Mouse (Mus musculus) urinary bladder, postnatal 10 days (tissue): ENCODE results near the gene Tmem29.
"Not testable (repeated sequence)": the region's sequence is repeated elsewhere in the genome, so short reads cannot be mapped to it uniquely, and the experiment has no call there.

Experiments
- DNase-seq: peaks from one replicate; pipeline ENCODE4 v3.0.0; 2022; ENCODE audit warnings: low spot score

The Tmem29 gene

DNA sequence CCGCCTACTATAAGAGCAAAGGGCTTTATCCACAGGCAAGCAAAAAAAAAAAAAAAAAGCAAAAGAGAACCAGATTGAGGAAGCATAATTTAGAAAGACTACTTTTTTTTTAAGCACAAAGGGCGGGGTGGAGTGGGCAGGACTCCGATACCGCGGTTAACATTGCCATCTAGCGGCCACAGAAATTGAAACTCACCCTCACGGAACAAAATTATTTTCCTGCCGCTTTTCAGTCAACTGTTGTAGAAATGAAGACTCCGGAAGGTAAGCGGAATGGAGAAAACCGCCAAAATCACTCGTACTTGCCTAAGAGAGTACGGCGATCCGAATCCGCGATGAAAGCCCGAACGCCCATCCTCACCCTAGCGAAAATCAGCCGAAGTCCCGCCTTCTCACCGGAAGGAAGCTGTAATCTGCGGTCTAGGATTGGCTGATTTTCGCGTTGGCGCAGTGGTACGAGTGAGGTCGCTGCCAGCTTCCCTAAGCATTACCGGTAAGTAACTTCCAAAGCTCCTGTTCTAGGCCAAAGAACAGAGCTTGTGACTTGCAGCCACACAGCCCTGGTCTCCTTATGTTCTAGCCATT, at the start of gene Tmem29:
Tmem29 (minus strand) TSS at position 389 of the 585 bp plus-strand sequence.
- peak; percentile 45 for DNase-seq

DNA sequence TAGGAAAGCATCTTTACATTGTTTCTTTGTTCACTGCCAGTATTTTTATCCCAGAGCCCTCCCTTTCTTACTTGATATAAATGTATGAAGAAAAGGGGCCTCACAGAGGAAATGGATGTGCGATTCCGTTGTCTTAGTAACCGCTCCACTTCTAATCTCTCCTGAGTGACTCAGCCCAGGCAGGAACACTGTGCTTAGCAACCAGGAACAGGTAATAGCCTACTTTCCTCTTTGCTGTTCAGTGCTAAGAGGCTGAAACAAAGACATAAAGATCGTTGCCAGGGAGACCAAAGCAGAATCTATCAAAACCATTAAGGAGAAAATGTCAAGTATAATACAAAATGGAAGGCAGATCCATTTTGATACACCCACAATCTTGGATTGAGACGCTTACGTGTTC, 49.7 kb upstream of the Tmem29 start:
- DNase-seq = no peak

DNA sequence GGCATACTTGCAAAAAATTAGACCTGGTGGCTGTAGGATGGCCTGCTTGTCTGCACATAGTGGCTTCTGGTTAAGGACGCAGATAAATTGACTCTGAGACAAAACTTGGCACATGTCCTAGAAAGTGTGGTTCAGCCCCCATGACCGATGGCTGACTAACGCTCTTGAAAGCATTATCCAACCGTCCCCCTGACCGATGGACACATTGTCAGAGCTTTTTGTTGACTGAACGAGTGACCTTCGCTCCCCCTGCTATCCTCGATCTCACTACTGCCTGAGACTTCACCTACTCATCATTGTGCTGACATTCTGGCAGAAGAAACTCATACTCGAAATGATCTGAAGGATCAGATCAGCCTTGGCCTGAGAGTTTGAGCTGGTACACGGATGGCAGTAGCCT, 28.9 kb upstream of the Tmem29 start:
- not testable (repeated sequence) for DNase-seq

DNA sequence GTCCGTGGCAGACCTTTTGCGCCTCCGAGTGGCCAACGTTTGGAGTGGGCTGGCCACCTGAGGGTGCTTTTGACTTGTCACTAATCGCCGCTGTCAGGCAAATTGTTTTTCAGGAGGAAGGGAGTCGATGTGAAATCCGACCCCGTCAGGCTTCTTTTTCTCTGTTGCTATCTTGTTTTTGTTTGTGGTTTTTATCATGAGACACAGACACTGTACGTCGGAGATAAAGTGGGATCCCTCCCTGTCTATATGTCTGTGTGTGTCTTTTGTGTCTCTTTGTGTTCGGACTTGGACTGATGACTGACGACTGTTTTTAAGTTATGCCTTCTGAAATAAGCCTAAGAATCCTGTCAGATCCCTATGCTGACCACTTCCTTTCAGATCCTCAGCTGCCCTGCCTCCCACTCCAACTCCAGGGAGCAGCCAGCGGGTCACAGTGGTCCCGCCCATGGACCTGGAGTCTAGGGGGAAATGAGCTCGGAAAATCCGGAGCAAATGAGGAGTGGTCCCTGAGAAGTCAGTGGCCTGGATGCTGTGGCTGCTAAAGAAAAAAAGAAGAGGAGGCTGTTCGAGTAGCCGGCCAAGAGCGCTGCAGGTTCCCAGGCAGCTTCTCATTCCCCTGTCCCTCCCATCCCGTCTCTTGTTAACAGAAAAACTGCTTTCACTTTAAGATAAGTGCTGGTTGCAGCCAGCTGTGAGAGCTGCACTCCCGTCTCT, 27.5 kb upstream of the Tmem29 start:
- DNase-seq = not testable (repeated sequence)

DNA sequence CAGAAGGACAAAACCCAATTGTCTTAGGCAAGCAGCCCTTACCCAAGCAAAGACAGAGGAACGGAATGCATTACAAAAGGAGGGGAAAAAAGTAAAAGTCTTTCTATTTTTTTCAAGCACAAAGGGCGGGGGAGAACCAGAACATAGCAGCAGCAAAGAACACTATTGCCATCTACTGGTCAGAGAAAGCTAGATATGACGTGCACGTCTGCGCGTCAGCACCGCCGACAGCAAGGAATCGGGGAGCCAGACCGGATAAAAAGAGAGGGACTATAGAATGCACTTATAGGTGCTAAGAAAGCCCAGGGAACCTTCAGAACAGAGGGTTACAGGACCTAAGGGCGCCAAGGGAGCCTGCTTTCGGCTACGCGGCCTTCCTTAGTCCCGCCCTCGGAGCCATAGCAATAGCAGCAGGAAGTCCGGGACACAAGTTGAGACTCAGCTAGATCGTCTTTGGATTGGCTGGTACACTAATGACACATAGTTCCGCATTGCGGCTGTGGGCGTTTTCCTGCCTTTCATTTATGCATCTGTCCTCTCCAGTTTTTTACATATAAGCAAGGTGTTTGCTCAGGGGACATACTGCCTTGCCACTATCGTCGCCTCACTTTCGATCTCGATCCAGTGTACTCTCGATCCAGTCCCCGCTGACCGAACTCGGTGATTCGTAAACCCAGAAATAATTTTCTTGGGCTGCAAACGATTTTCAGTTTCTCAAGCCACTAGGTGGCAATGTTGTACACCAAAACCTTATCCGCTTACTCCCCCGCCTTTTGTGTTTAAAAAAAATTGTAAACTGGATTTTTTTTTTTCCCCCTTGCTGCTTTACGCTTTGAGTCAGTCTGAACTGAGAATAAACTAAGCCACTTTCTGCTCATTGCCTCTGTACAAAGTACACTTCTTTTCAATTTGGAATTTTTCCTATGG, 19.2 kb upstream of the Tmem29 start:
- DNase-seq = peak; percentile 30

DNA sequence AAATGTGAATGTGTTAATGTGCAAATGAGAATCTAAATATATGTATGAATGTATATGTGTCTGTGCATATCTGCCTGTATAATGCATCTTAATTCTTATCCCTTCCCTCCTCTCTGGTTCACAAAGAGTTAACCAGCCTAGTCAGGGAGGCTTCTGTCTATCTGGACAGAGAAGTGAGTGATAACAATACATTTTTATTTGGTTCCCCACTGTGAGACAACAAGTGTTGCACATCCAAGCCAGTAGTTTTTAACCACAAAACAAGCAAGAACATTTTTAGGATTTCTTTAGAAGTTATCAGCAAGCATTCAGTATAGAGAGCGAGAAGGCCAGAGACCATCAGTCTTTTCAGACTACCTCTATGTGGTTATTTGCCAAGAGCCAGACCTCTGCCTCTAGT, 12.5 kb upstream of the Tmem29 start:
- no peak for DNase-seq

DNA sequence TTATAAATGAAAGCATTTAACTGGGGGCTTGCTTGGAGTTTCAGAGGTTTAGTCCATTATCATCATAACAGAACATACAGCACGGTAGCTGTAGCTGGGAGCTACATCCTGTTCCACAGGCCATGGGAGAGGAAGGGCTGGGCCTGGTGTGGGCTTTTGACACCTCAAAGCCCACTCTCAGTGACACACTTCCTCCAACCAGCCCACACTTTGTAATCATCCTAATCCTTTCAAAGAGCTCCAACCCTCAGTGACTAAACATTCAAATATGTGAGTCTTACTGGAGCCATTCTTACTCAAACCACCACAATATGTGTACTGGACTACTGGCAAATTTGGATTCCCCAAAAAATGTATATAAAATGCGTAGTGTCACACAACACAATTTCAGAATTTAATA, 9.3 kb upstream of the Tmem29 start:
- DNase-seq = no peak

DNA sequence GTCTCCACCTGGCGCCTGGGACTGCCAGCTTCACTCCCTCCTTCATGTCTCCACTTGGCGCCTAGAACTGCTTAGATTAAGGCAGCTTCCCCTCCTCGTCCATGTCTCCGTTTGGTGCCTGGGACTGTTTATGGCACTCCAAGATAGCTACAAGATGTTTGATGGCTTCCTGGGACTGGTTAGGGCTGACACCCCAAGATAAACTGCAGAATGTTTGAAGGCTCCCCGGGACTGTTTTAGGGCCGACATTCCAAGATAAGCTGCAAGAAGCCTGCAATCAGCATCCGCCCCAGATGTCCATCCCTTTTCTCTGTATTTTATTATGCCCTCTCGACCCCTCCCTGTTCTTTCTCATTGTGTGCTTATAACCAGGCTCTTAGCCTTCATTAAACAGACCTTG, 7.9 kb upstream of the Tmem29 start:
- not testable (repeated sequence) for DNase-seq

DNA sequence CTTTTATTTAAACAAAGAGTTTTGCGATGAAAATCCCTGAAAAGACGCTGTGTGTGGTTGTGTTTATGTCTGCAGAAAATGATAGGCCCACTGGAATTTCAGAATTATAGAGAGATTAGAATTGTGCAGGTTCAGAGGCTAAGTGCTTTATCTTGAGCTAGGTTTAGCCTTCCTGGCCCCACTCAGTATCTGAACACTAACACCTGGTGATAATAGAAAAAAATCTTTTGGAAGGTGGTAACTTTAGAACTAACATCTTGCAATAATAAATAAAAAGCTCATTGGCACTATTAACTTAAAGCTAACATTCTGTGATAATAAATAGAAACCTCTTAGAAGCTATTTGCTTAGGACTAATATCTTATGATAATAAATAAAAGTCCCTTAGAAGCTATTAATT, 1.2 kb upstream of the Tmem29 start:
- DNase-seq = no peak

DNA sequence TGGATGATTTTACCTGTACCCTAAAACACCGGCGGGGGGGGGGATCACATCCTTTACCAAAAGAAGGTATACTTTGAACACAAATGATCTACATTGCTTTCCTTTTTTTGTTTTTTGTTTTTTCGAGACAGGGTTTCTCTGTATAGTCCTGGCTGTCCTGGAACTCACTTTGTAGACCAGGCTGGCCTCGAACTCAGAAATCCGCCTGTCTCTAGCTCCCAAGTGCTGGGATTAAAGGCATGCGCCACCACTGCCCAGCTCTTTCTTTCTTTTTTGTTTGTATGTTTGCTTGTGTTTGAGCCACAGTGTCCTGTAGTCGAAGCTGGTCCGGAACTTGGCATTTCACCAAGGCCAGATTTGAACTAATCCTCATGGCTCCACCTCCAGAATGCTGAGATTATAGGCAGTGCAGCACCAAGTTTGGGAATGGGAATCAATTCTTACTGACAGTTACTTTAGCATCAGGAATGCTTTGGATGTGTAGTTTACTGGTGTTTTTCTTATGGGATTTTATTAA, 515 bp upstream of the Tmem29 start:
- DNase-seq = no peak

DNA sequence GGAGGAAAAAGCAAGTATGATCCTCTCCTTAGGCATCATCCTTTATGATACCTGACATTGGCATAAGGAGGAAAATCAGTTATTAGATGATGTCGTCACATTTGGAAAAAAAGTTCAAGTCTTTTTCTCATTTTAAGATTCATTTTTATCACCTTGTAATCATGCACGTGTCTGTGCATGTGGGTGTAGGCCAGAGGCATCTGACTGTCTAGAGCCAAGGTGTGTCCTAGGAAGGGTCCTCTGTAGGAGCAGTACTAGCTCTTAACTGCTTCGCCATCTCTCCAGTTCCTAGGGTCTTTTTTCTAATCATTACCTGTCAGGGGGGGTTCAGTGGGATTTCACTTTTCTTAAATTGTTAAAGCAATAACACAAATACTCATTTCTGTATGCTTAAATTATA, 818 bp downstream of the Tmem29 start:
- DNase-seq = no peak

DNA sequence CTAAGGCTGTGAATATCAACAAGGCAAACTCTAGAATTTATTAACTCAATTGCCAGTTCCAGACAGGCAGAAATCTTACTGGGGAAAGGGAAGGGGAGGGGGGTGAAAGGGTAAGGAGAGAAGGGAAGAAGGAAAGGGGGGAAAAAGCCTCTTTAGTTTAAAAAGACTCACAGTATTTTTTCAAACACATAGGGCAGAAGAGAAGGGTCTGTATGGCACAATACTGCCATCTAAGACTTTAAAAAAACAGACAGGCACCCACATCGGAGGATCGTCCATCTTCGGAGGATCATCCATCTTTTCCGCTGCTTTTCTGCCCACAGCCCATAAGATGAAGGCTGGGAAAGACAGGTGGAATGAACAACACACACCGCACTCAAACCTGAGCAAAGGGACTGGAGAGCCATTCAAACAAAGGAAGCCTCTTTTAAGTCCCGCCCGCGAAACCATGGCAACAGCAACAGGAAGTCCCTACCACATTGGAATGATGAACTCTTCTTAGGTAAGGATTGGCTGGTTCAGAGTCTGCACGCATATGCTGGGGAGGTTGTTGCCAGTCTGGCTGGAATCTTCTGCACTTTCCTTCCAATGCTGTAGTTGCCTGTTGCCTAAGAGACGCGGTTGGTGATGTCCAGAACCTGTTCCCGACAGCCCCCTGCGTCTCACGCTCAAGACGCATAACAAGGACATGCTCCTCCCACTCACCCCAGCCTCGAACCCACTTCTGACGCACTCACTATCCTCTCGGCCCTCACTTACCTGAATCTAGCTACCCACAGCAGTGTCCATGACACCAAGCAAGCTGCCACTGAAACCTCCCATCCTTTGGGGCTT, 18.2 kb downstream of the Tmem29 start:
- DNase-seq = no peak

DNA sequence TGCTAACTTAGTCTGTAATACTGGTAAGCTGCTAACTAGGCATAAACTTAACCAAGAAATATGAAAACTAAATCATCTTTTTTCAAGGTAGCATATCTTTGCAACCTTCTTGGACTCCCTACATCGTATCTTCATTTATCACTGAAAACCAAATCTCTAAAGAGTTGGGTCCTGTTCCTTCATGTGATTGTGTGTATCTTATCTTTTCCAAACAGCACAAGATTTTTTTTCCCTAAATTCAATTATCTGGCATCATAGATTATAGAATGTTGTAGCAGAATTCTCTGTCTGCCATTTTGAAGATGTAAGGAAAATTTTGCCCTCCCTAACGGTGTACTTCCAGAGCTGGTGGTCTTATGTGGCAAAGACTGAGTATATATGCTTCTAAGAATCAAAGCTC, 22.6 kb downstream of the Tmem29 start:
- DNase-seq = no peak

DNA sequence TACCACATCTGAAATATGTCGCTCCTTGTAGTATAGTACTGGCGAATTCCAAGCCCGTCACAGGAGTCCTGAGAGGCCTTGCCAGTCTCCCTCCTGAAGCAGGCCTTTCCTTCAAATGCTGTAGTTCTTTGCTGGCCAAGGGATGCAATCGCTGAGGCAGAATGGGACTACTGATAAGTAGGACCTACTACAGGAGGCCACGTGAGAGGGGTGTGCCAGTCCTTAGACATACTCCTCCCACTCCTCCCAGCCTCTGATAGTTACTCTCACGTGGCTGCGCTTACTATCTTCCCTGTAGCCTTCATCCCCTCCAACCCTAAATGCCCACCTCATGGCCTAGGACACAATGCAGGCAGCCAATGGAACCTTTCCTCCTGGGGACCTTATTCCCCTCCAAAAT, 23.6 kb downstream of the Tmem29 start:
- no peak for DNase-seq

DNA sequence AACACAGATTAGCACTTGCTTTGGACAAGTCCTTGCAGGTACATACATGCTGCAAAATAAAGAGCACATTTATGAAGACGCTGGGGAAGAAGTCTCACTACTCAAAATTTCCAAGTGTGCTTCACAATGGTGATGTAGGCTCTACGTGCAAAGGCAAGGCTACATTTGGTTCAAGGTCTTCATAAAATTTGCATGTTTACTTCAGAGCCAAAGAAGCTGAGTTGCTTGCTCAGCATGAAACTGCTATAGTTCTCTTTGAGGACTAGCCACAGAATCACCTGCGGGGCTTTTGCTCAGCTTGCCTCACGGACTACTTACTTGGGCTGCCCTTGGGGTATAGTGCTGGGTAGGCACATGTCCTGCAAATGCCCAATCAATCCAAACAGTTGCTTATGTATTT, 45.4 kb downstream of the Tmem29 start:
- DNase-seq = no peak
